Mouse (Mus musculus) macrophage (primary cell): ENCODE results near the gene Aak1. TPM values are rescaled to one million over a fixed set of nuclear protein-coding genes. Genes with fewer than 3 reads are reported as not detected.
"Not testable (repeated sequence)": the region's sequence is repeated elsewhere in the genome, so short reads cannot be mapped to it uniquely, and the experiment has no call there.

ENCODE experiments used
- H3K27ac ChIP-seq: fragments of 350-480 bp; formaldehyde crosslinking; 2 replicates; pipeline ENCODE4 v1.9.0; 2021
- H3K36me3 ChIP-seq: fragments of 350-480 bp; formaldehyde crosslinking; 2 replicates; pipeline ENCODE4 v1.9.0; 2021; ENCODE audit errors: inconsistent target
- H3K4me3 ChIP-seq: fragments of 350-480 bp; formaldehyde crosslinking; 2 replicates; pipeline ENCODE4 v1.9.0; 2021; ENCODE audit errors: inconsistent target
- H3K79me2 ChIP-seq: fragments of 350-480 bp; formaldehyde crosslinking; 2 replicates; pipeline ENCODE4 v1.9.0; 2021; ENCODE audit errors: inconsistent target
- WGBS: methylation state at CpG from one replicate; pipeline ENCODE4 v1.1.7; 2026; ENCODE audit warnings: inconsistent platforms; ENCODE audit not compliant: missing documents; 5-methylcytosine and 5-hydroxymethylcytosine counted together
- polyA plus RNA-seq: library from polyadenylated mRNA; stranded (reverse); fragments of 250-400 nt; gene quantifications from 3 replicates; pipeline ENCODE4 v1.2.4, GENCODE M21; 2018; ENCODE audit warnings: inconsistent platforms

The Aak1 gene
- polyA plus RNA-seq, 1 experiment from 2014 or later: 14.9 TPM

DNA sequence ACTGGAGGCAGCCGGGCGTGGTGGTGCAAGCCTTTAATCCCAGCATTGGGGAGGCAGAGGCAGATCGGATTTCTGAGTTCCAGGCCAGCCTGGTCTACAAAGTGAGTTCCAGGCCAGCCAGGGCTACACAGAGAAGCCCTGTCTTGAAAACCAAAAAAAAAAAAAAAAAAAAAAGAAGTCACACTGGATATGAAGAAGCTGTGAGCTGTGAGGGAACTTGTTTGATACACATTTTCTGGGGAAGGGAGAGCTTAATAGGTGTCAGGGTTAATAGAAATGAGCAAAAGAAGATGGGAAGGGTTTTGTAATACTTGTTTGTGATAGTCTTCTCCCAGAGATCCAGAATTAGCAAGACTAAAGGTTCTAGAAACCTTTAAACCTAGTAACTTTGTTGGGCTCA lies 196.2 kb downstream of the Aak1 start:
- Histone ChIP-seq H3K36me3 (no peaks in the 10 kb centered on the region), H3K79me2 (peaks cover 49% of the 10 kb centered on the region), H3K27ac (no peak overlapping the region), H3K4me3 (no peak overlapping the region)
- WGBS: 97% methylated on average over 3 of the region's 3 CpGs

DNA sequence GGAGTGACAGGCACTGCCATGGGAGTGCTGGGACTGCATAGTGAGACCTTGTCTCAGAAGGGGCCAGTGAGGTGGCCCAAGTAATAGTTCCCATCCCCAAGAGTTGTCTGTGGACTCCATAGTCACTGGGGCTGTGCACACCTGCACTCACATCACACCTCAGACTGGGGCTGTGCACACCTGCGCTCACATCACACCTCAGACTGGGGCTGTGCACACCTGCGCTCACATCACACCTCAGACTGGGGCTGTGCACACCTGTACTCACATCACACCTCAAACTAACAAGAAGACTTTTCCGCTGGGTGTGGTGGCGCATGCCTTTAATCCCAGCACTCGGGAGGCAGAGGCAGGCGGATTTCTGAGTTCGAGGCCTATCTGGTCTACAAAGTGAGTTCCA lies 199.4 kb downstream of the Aak1 start:
- Histone ChIP-seq H3K79me2 (peaks cover 40% of the 10 kb centered on the region), H3K36me3 (peaks cover 19% of the 10 kb centered on the region)
- 95% methylated on average over 6 of the region's 7 CpGs for WGBS
- not testable (repeated sequence) for H3K27ac ChIP-seq, H3K4me3 ChIP-seq

DNA sequence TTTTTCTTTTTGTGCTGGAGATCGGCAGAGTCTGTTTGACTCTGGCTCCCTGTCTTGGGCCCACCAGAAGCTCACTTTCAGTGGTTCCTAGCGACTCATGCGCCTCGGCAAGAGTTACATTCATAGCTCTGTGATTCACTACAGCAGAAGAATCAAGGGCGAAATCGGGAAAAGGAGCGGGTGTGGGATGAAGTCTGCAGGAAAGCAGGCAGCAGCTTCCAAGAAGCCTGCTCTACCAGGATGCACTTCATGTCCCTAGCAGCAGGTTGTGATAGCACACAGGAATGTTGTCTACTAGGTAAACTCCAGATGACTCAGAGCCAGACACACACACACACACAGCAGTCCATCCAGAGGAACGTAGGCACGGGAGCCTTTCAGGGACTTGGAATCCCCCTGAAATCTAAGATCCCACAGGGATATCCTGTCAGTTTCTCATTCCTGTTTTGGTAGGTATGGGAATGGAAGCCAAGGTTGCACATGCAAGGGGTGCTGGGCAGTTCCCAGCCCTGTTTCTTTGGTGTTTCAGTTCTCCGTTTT lies 202.6 kb downstream of the Aak1 start:
- 94% methylated on average over 10 of the region's 10 CpGs for WGBS
- Histone ChIP-seq H3K27ac (no peak overlapping the region), H3K79me2 (peaks cover 12% of the 10 kb centered on the region; the same call in 1 of the 2 replicates), H3K4me3 (no peak overlapping the region), H3K36me3 (peaks cover 50% of the 10 kb centered on the region)

Other genes with a start within 250 kb of the Aak1 start
- gene Asprv1, start 221.4 kb upstream of the Aak1 start, polyA plus RNA-seq: 0.14 to 0.17 TPM in 2 of 3 replicates, not detected in the other
- 6.7 to 27.0 TPM (median 16.6 TPM) in 3 replicates for gene Mxd1, start 180.4 kb upstream of the Aak1 start, polyA plus RNA-seq
- gene Snrnp27, start 165.0 kb upstream of the Aak1 start, polyA plus RNA-seq: 70.4 to 87.8 TPM (median 86.6 TPM) in 3 replicates
- gene Gmcl1, start 116.1 kb upstream of the Aak1 start, polyA plus RNA-seq: 7.5 to 12.1 TPM (median 11.7 TPM) in 3 replicates
- gene Anxa4, start 55.9 kb upstream of the Aak1 start, polyA plus RNA-seq: 355 to 520 TPM (median 453 TPM) in 3 replicates
- 59.1 to 127 TPM (median 70.7 TPM) in 3 replicates for gene Nfu1, start 159.7 kb downstream of the Aak1 start, polyA plus RNA-seq
- gene Gfpt1, start 193.3 kb downstream of the Aak1 start, polyA plus RNA-seq: 20.5 to 30.0 TPM (median 23.5 TPM) in 3 replicates